Mouse (Mus musculus) olfactory bulb, adult 2 months (tissue): Measurements from ENCODE around the gene Elfn2.

Source experiments
- CTCF ChIP-seq: fragments of 200-500 bp; IDR thresholded peaks from 2 replicates; pipeline ENCODE4 v1.5.1; 2012; ENCODE audit warnings: low read depth, mild to moderate bottlenecking, low read length, moderate library complexity; ENCODE audit not compliant: insufficient read depth
- POLR2A ChIP-seq: fragments of 200-500 bp; IDR thresholded peaks from 2 replicates; pipeline ENCODE4 v1.6.1; 2012; ENCODE audit warnings: mild to moderate bottlenecking, low read depth, low read length, moderate library complexity; ENCODE audit not compliant: insufficient read depth

- TF ChIP-seq CTCF: no peak
- TF ChIP-seq POLR2A: no peak
Observed at GRCm38 (mm10) chr15:78736681-78737100, 18.1 kb upstream of the Elfn2 start.
